Mouse (Mus musculus) stomach, embryonic 16.5 days (tissue): ENCODE measurements around the gene Kcnn4. TPM values are rescaled to one million over a fixed set of nuclear protein-coding genes. Genes with fewer than 3 reads are reported as not detected.
A peak's percentile ranks its signal among the peaks of the same experiment; 100 is the strongest.

Source experiments
- ATAC-seq: fragments of 200-750 bp; cut with Nextera tagmentation; 2 replicates; pipeline ENCODE4 v1.8.0; 2017; ENCODE audit warnings: moderate number of reproducible peaks, moderate TSS enrichment; ENCODE audit not compliant: insufficient read depth, low FRiP score
- H3K27ac ChIP-seq: fragments of 300-500 bp; sonication (generic); 2 replicates; pipeline ENCODE4 v1.5.1; 2014; ENCODE audit warnings: low read length
- H3K27me3 ChIP-seq: fragments of 300-500 bp; sonication (generic); 2 replicates; pipeline ENCODE4 v1.6.1; 2014; ENCODE audit warnings: low read length, control low read depth, mixed read lengths; ENCODE audit not compliant: control insufficient read depth, insufficient read depth
- H3K36me3 ChIP-seq: fragments of 300-500 bp; sonication (generic); 2 replicates; pipeline ENCODE4 v1.6.1; 2014; ENCODE audit warnings: low read length; ENCODE audit not compliant: control insufficient read depth, insufficient read depth
- H3K4me1 ChIP-seq: fragments of 300-500 bp; sonication (generic); 2 replicates; pipeline ENCODE4 v1.6.1; 2014; ENCODE audit warnings: low read length, control low read depth, mixed read lengths; ENCODE audit not compliant: control insufficient read depth, insufficient read depth
- H3K4me2 ChIP-seq: fragments of 300-500 bp; sonication (generic); 2 replicates; pipeline ENCODE4 v1.6.1; 2014; ENCODE audit warnings: low read depth, low read length, mixed read lengths
- H3K4me3 ChIP-seq: fragments of 300-500 bp; sonication (generic); replicated peaks from 2 replicates; pipeline ENCODE4 v1.5.1; 2014; ENCODE audit warnings: mild to moderate bottlenecking, low read length
- H3K9ac ChIP-seq: fragments of 300-500 bp; sonication (generic); 2 replicates; pipeline ENCODE4 v1.6.1; 2014; ENCODE audit warnings: low read length
- H3K9me3 ChIP-seq: fragments of 300-500 bp; sonication (generic); replicated peaks from 2 replicates; pipeline ENCODE4 v1.6.1; 2016; ENCODE audit warnings: low read length, control low read depth; ENCODE audit not compliant: control insufficient read depth
- WGBS: fragments of 180-500 bp; shearing (Covaris S2); extraction: QIAGEN DNeasy Blood & Tissue Kit; methylation state at CpG from one replicate; pipeline ENCODE4 v1.1.7; 2014; 5-methylcytosine and 5-hydroxymethylcytosine counted together
- polyA plus RNA-seq: library from polyadenylated mRNA; unstranded; fragments of >200 nt; fragmentation: Nextera tagmentation; extraction: Ambion mirVana; gene quantifications from 2 replicates; pipeline ENCODE4 v1.2.1, GENCODE M21; 2015

Gene Kcnn4
- polyA plus RNA-seq, 1 experiment from 2014 or later, result 8.5 TPM

DNA sequence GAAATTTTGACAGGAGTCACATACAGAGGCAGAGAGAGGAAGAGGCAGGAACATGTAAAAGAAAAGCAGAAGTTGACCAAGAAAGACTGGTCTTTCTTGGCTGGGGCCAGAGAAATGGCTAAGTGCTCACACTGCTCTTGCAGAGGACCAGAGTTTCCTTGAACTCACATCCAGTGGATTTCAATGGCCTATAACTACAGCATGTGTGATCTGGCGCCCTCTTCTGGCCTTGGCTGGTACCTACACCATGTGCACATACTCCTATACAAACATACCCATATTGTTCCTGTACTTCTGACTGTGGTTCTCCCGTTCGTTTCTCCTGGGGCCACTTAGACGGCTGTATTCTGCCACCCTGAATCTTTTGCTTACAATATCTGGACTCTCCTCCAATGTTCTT, 9.1 kb upstream of the Kcnn4 start:
- Histone ChIP-seq H3K9me3 (no peaks in the 10 kb centered on the region; the same call in 1 of the 2 replicates), H3K27me3 (no peaks in the 10 kb centered on the region), H3K36me3 (no peaks in the 10 kb centered on the region), H3K27ac (no peak overlapping the region), H3K4me2 (no peak overlapping the region), H3K9ac (no peak overlapping the region), H3K4me1 (peaks cover 4% of the 10 kb centered on the region; the same call in 1 of the 2 replicates), H3K4me3 (no peak overlapping the region)
- 68% methylated on average over 4 of the region's 4 CpGs for WGBS
- ATAC-seq, result no peak

DNA sequence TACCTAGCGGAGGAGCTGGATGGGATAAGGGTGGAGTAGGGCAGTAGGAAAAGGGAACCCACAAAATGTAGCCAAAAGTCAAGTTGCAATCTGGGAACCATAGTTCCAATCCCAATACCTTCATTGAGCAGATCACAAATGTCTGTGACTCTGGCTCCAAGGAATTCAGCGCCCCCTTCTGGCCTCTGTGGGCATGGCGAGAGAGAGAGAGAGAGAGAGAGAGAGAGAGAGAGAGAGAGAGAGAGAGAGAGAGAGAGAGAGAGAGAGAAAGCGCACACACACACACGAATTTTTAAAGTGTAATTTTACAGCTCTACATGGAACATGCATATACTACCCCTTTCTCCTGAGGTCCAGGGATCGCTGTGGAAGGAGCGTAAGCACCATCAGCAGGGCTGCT, 6.8 kb upstream of the Kcnn4 start:
- peaks cover 4% of the 10 kb centered on the region; the same call in 1 of the 2 replicates for H3K4me1 ChIP-seq
- H3K9me3 ChIP-seq, result no peaks in the 10 kb centered on the region
- H3K27me3 ChIP-seq, result no peaks in the 10 kb centered on the region
- H3K4me3 ChIP-seq, result no peak overlapping the region
- H3K36me3 ChIP-seq, result no peaks in the 10 kb centered on the region
- WGBS, result 21% methylated on average over 7 of the region's 7 CpGs
- H3K27ac ChIP-seq, result no peak overlapping the region
- ATAC-seq, result no peak
- H3K9ac ChIP-seq, result no peak overlapping the region
- no peak overlapping the region for H3K4me2 ChIP-seq

DNA sequence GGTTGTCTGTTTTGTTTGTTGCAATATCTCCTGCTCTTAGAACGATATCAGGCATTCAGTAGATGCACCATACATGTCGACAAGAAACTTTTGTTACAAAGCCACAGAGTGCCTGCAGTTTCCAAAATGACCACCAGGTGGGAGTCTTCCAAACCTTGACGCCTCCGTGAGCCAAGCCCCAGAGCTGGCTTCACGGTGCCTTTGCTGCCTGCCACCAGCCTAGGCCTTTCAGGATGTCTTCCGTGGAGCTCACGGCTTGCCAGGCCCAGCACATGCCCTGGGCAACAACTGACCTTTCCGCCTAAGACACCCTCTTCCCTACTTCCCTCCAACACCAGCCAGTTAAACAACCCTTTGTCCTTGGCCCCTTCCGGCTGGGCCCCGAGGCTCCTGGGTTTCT, 5.2 kb upstream of the Kcnn4 start:
- H3K4me3 ChIP-seq, result no peak overlapping the region
- H3K4me1 ChIP-seq, result peaks cover 4% of the 10 kb centered on the region; the same call in 1 of the 2 replicates
- WGBS, result 22% methylated on average over 10 of the region's 10 CpGs
- H3K36me3 ChIP-seq, result no peaks in the 10 kb centered on the region
- peak; percentile 71; the same call in 1 of the 2 replicates for ATAC-seq
- H3K27ac ChIP-seq, result no peak overlapping the region
- H3K4me2 ChIP-seq, result no peak overlapping the region
- H3K27me3 ChIP-seq, result no peaks in the 10 kb centered on the region
- H3K9me3 ChIP-seq, result no peaks in the 10 kb centered on the region
- peak overlapping the region; percentile 47; the same call in 1 of the 2 replicates for H3K9ac ChIP-seq

DNA sequence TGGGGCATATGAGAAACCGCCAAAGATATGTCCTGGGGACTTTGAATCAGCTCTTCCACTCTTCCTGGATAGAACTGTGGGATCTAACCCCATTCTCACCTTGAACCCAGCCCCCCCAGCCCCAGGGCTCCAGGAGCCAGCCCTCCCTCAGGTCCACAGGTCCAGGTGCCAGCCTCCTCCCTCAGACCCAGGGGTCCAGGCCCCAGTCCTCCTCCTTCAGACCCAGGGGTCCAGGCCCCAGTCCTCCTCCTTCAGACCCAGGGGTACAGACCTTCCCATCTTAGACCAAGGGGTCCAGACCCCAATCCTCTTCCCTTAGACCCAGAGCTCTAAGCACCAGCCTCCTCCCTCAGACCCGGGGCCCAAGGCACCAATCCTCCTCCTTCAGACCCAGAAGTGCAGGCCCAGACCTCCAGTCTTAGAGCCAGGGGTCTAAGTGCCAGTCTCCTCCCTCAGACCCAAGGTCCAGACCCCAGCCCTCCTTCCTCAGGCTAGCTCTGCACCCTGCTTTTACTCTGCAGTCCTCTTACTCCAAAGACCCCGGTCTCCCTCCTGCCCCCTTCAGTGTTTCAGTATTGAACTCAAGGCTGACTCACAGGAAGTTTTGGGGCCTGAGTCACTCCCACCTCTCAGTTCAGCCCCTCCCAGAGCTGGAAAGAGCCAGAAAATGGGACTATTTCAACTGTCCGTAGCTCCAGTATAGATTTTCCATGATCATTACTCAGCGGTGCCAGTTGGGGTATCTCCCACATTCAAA, 4.6 kb upstream of the Kcnn4 start:
- Histone ChIP-seq H3K9ac (peak overlapping the region; percentile 47; the same call in 1 of the 2 replicates), H3K4me1 (peaks cover 9% of the 10 kb centered on the region), H3K27me3 (no peaks in the 10 kb centered on the region), H3K4me2 (no peak overlapping the region), H3K9me3 (no peaks in the 10 kb centered on the region), H3K36me3 (no peaks in the 10 kb centered on the region), H3K27ac (no peak overlapping the region), H3K4me3 (no peak overlapping the region)
- WGBS, result 72% methylated on average over 5 of the region's 5 CpGs
- ATAC-seq, result no peak

DNA sequence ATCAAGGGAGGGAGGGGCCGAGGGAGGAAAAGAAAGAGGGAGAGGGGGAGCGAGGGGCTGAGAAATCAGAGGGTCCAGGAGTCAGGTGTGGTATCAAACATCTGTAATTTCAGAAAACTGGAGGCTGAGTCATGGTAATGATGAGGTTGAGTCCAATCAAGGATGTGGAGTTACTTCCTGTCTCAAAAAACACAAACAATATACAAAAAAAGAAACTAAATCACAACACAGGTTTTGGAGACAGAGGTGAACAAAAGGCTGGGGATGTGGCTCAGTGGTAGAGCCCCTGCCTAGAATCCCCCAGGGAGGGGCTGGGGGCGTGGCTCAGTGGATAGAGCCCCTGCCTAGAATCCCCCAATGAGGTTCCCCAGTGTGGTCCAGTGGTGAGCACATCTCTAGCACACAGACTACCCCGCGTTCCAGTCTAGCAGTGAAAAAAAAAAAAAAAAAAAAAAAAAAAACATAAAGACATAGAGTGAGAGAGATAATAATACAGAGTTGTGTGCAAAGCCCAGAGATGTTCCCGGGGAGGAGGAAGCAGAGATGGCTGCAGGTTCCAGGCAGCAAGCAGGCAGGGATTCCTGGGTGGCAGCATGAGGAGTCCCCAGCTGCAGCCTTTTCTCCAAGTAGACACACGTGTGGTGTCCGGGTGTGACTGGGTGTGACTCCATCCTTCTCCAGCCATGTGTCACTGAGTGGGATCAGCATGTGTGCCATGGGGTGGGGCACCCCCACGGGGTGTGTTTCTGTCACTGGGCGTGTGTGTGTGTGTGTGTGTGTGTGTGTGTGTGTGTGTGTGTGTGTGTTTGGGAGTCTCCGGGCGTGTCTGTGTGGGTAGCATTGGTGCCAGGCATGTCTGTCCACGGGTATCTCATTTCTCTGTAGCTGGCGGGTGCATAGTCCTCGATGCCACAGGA, 3.1 kb upstream of the Kcnn4 start:
- 67% methylated on average over 15 of the region's 15 CpGs for WGBS
- Histone ChIP-seq H3K27ac (no peak overlapping the region), H3K4me1 (peaks cover 14% of the 10 kb centered on the region), H3K4me3 (no peak overlapping the region), H3K9ac (no peak overlapping the region), H3K9me3 (no peaks in the 10 kb centered on the region), H3K4me2 (no peak overlapping the region), H3K27me3 (no peaks in the 10 kb centered on the region), H3K36me3 (no peaks in the 10 kb centered on the region)
- ATAC-seq, result no peak

DNA sequence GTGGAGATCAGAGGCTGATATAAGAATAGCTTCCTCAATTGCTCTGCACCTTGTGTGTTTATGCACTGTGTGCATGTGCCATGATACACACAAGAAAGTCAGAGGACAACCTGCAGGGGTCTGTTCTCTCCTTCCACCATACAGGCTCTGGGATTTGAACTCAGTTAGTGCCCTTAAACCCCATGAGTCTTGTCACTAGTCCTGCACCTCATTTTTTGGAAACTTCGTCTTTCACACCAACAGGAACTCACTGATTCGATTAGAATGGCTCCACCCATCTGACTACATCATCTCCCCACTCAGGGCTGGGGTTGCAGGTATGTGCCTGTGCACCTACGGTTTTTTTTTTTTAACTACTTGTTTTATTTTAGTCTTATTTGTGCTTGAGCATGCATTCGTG, 1.8 kb upstream of the Kcnn4 start:
- Histone ChIP-seq H3K4me3 (no peak overlapping the region), H3K9me3 (no peaks in the 10 kb centered on the region), H3K4me2 (no peak overlapping the region), H3K27ac (no peak overlapping the region), H3K9ac (no peak overlapping the region), H3K36me3 (no peaks in the 10 kb centered on the region), H3K4me1 (peaks cover 14% of the 10 kb centered on the region), H3K27me3 (no peaks in the 10 kb centered on the region)
- 55% methylated on average over 4 of the region's 4 CpGs for WGBS
- ATAC-seq, result no peak

DNA sequence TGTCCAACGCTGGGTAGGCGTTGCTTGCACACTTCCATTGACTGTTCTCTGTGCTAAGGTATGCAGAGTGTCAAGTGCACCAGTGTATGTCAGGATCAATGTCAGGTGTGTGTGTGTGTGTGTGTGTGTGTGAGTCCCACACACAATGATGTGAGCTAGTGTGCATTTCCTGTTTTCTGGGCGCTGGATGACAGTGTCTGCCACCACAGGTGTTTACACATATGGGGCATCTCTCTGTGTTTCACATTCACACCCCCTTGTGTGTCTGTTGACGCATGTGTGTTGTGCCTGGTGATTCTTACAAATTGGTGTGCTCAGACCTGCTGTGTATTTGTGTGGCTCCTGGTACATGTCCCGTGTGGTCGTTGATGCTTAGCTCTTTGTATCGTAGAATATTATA, 1.1 kb upstream of the Kcnn4 start:
- H3K36me3 ChIP-seq, result no peaks in the 10 kb centered on the region
- H3K4me1 ChIP-seq, result peaks cover 21% of the 10 kb centered on the region
- ATAC-seq, result no peak
- no peaks in the 10 kb centered on the region for H3K9me3 ChIP-seq
- 87% methylated on average over 7 of the region's 7 CpGs for WGBS
- no peak overlapping the region for H3K4me2 ChIP-seq
- no peak overlapping the region for H3K27ac ChIP-seq
- no peaks in the 10 kb centered on the region for H3K27me3 ChIP-seq
- H3K4me3 ChIP-seq, result no peak overlapping the region
- H3K9ac ChIP-seq, result no peak overlapping the region

DNA sequence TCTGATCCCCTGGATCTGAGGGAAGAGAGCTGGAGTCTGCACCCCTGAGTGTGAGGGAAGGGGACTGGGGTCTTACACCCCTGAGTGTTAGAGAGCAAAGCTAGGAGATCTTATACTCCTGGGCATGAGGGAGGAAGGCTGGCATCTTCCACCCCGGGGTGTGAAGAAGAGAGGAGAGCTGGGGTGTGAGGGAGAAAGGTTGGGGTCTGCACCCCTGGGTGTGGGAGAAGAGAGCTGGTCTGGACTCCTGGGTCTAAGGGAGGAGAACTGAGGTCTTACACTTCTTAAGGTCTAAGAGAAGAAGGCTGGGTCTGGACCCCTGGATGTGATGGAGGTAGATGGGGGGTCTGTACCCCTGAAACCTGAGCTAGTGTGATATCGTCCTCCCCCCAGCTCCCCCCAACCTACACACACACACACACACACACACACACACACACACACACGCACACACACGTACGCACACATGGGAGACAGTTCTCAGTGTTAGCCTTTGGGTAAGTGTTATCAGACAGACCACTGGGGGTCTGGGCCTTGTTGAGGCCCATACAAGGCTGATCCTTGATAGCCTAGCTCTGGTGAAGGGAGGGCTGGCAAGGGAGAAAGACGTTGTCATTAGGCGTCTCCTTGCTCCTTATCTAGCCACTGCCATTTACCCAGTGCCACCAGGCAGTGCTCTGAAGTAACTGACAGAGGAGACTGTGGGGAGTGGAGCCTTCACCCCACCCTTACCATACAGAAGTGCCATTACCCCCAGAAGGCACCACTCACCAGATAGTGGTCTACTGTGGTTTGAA, 1.1 kb downstream of the Kcnn4 start:
- peak overlapping the region; percentile 35 for H3K4me3 ChIP-seq
- no peak overlapping the region for H3K27ac ChIP-seq
- H3K4me2 ChIP-seq, result peak overlapping the region; percentile 43; the same call in 1 of the 2 replicates
- peak overlapping the region; percentile 26; the same call in 1 of the 2 replicates for H3K9ac ChIP-seq
- peaks cover 18% of the 10 kb centered on the region for H3K4me1 ChIP-seq
- H3K36me3 ChIP-seq, result no peaks in the 10 kb centered on the region
- peak; percentile 44 for ATAC-seq
- WGBS, result 67% methylated on average over 7 of the region's 7 CpGs
- H3K9me3 ChIP-seq, result no peaks in the 10 kb centered on the region
- H3K27me3 ChIP-seq, result no peaks in the 10 kb centered on the region
